Mouse (Mus musculus): ENCODE measurements around the gene Aldh18a1. TPM values are rescaled to one million over a fixed set of nuclear protein-coding genes. Genes with fewer than 3 reads are reported as not detected.

Aldh18a1 gene
- total RNA-seq, 2 experiments from 2014 or later = 15.6 to 19.6 TPM

GRCm38 (mm10) chr19:40504336-40504735 is 83.9 kb downstream of the Aldh18a1 start:
- DNase-seq = peak; percentile 56 to 69
- intact Hi-C loops (cut with DNase I) = no loop called here

Other genes with a start within 250 kb of the Aldh18a1 start
- 100 to 1,000 TPM; 355 to 547 TPM for gene Sorbs1, start 74.7 kb downstream of the Aldh18a1 start, total RNA-seq (2021)
- 1 to 10 TPM; 8.9 to 9.3 TPM for gene Tctn3, start 23.8 kb upstream of the Aldh18a1 start, total RNA-seq (2021)
- gene Entpd1, start 23.9 kb upstream of the Aldh18a1 start, total RNA-seq (2021) = 10 to 100 TPM; 33.4 to 42.2 TPM
- gene Cc2d2b, start 160.3 kb upstream of the Aldh18a1 start, total RNA-seq (2021) = not detected
- gene Ccnj, start 242.8 kb upstream of the Aldh18a1 start, total RNA-seq (2021) = 1 to 10 TPM; 7.8 to 8.7 TPM

All from heart, postnatal 10 days (tissue).